Mouse (Mus musculus) liver, embryonic 14.5 days (tissue): ENCODE measurements around the gene Afap1.

Experiments
- CTCF ChIP-seq: IDR thresholded peaks from 2 replicates; pipeline ENCODE4 v1.5.1; 2016; ENCODE audit warnings: antibody characterized with exemption, low read depth, control low read depth
- EP300 ChIP-seq: IDR thresholded peaks from 2 replicates; pipeline ENCODE4 v1.6.1; 2016; ENCODE audit warnings: antibody characterized with exemption, low read depth

GRCm38 (mm10) chr5:35876236-35876635 is 16.9 kb upstream of the Afap1 start:
- TF ChIP-seq EP300: no peak
- no peak for TF ChIP-seq CTCF
